Mouse (Mus musculus): ENCODE measurements around the gene Prkg1. TPM values are rescaled to one million over a fixed set of nuclear protein-coding genes. Genes with fewer than 3 reads are reported as not detected.
"Not testable (repeated sequence)": the region's sequence is repeated elsewhere in the genome, so short reads cannot be mapped to it uniquely, and the experiment has no call there.

Gene Prkg1
- polyA plus RNA-seq, 1 experiment from 2014 or later: 9.1 TPM

DNA sequence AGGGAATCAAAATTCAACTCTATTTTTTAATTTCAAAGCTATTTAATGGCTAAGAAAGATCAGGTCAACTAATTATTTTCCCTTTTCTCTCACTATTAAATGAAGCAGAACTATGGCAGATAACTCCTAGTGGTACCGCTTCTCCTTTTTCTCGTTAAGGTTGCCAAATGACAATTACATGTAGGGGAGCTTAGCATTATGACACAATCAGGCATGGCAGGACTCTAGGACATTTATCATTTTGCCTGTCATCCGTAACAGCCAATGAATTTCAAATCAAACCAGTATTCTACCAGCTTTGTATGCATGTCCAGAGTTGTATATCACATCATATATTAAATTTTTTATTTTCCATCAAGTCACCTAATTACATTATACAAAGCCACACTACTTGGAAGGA, 536.4 kb downstream of the Prkg1 start:
- ATAC-seq: no peak
- 91% methylated on average over 3 of the region's 3 CpGs for WGBS

DNA sequence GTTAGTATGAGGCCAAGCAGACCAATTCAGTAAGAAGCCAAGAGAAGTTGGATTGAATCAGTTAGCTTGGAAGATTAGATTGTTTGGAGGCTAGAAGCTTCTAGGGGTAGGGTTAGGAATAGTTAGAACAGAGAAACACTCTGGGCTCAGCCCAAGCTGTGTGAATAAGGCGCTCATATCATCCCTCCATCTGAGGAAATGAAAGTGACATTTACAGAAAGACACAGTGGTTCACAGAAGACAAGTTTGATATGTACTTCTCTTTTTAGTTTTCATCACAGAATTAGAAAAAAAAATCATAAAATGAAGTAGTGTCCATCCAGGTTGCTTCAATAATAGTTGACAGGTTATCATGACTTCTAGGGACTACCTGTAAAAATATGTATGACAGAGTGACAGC, 541.4 kb downstream of the Prkg1 start:
- no peak for ATAC-seq
- H3K4me2 ChIP-seq (replicated peaks): no peak overlapping the region
- no peak overlapping the region for H3K27ac ChIP-seq
- no peak overlapping the region for H3K9ac ChIP-seq
- no peaks in the 10 kb centered on the region for H3K27me3 ChIP-seq (replicated peaks)
- no peaks in the 10 kb centered on the region for H3K36me3 ChIP-seq
- no peak overlapping the region for H3K4me3 ChIP-seq (replicated peaks)
- WGBS: 91% methylated on average over 1 of the region's 1 CpGs
- H3K4me1 ChIP-seq (replicated peaks): no peaks in the 10 kb centered on the region
- H3K9me3 ChIP-seq: no peaks in the 10 kb centered on the region

More for the DNA sequence above, 536.4 kb downstream of the Prkg1 start:
- no peak overlapping the region for H3K27ac ChIP-seq
- no peaks in the 10 kb centered on the region for H3K36me3 ChIP-seq
- no peaks in the 10 kb centered on the region for H3K9me3 ChIP-seq
- no peak overlapping the region for H3K9ac ChIP-seq
- H3K4me1 ChIP-seq (replicated peaks): no peaks in the 10 kb centered on the region
- no peak overlapping the region for H3K4me3 ChIP-seq (replicated peaks)
- H3K4me2 ChIP-seq (replicated peaks): no peak overlapping the region
- H3K27me3 ChIP-seq (replicated peaks): no peaks in the 10 kb centered on the region

DNA sequence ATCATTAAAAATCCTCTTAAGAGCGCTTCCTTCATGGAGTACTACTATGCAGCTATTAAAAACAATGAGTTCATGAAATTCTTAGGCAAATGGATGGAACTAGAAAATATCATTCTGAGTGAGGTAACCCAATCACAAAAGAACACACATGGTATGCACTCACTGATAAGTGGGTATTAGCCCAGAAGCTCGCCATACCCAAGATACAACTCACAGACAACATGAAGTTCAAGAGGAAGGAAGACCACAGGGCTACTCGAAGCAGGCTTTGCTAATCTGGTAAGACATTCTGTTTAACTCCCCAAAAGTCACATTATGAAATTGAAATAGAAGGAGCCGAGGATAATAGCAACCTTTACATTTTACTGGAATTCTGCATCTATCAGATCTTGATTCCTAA, 545.6 kb downstream of the Prkg1 start:
- 75% methylated on average over 4 of the region's 4 CpGs for WGBS
- H3K27me3 ChIP-seq (replicated peaks); H3K36me3 ChIP-seq; H3K4me1 ChIP-seq (replicated peaks); ATAC-seq; H3K9me3 ChIP-seq; H3K4me3 ChIP-seq (replicated peaks); H3K27ac ChIP-seq; H3K9ac ChIP-seq; H3K4me2 ChIP-seq (replicated peaks): not testable (repeated sequence)

DNA sequence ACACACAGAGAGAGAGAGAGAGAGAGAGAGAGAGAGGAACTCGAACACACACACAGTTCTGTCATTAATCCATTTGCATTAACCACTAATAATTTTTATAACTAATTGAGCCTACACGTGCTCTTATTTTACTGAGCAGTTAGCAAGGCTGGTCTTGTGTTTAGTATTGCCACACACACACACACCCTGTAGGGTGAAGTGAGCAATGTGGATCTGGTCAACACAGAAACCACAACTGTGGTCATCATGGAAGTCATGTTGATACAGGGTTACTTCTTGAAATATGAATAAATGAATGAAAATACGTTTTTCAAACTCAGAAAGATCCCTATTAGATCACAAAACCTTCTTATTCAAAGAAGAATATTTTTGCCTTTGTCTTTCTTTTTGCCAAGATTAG, 554.0 kb downstream of the Prkg1 start:
- WGBS: 61% methylated on average over 3 of the region's 3 CpGs
- Histone ChIP-seq H3K4me1 (replicated peaks) (no peaks in the 10 kb centered on the region), H3K4me3 (replicated peaks) (no peak overlapping the region), H3K36me3 (no peaks in the 10 kb centered on the region), H3K9me3 (no peaks in the 10 kb centered on the region), H3K27me3 (replicated peaks) (no peaks in the 10 kb centered on the region), H3K27ac (no peak overlapping the region), H3K4me2 (replicated peaks) (no peak overlapping the region), H3K9ac (no peak overlapping the region)
- ATAC-seq: no peak

GRCm38 (mm10) chr19:31210449-31210848, 554.4 kb downstream of the Prkg1 start:
- Histone ChIP-seq H3K9ac (no peak overlapping the region), H3K36me3 (no peaks in the 10 kb centered on the region), H3K4me3 (replicated peaks) (no peak overlapping the region), H3K27me3 (replicated peaks) (no peaks in the 10 kb centered on the region), H3K4me1 (replicated peaks) (no peaks in the 10 kb centered on the region), H3K27ac (no peak overlapping the region), H3K4me2 (replicated peaks) (no peak overlapping the region), H3K9me3 (no peaks in the 10 kb centered on the region)
- ATAC-seq: no peak
- WGBS: 35% methylated on average over 2 of the region's 2 CpGs

GRCm38 (mm10) chr19:31199583-31199982, 565.2 kb downstream of the Prkg1 start:
- Histone ChIP-seq H3K4me3 (replicated peaks) (no peak overlapping the region), H3K27me3 (replicated peaks) (no peaks in the 10 kb centered on the region), H3K4me1 (replicated peaks) (no peaks in the 10 kb centered on the region), H3K9me3 (no peaks in the 10 kb centered on the region), H3K9ac (no peak overlapping the region), H3K4me2 (replicated peaks) (no peak overlapping the region), H3K36me3 (no peaks in the 10 kb centered on the region), H3K27ac (no peak overlapping the region)
- ATAC-seq: no peak
- 35% methylated on average over 5 of the region's 5 CpGs for WGBS

GRCm38 (mm10) chr19:31198461-31198860, 566.4 kb downstream of the Prkg1 start:
- 73% methylated on average over 4 of the region's 4 CpGs for WGBS
- H3K27me3 ChIP-seq (replicated peaks): no peaks in the 10 kb centered on the region
- ATAC-seq: no peak
- H3K4me1 ChIP-seq (replicated peaks): no peaks in the 10 kb centered on the region
- H3K36me3 ChIP-seq: no peaks in the 10 kb centered on the region
- no peak overlapping the region for H3K27ac ChIP-seq
- no peak overlapping the region for H3K4me2 ChIP-seq (replicated peaks)
- H3K4me3 ChIP-seq (replicated peaks): no peak overlapping the region
- no peak overlapping the region for H3K9ac ChIP-seq
- no peaks in the 10 kb centered on the region for H3K9me3 ChIP-seq

GRCm38 (mm10) chr19:31197076-31197475, 567.8 kb downstream of the Prkg1 start:
- Histone ChIP-seq H3K4me2 (replicated peaks) (no peak overlapping the region), H3K4me1 (replicated peaks) (no peaks in the 10 kb centered on the region), H3K9me3 (no peaks in the 10 kb centered on the region), H3K27me3 (replicated peaks) (no peaks in the 10 kb centered on the region), H3K36me3 (no peaks in the 10 kb centered on the region), H3K9ac (no peak overlapping the region), H3K4me3 (replicated peaks) (no peak overlapping the region), H3K27ac (no peak overlapping the region)
- ATAC-seq: no peak
- 92% methylated on average over 6 of the region's 6 CpGs for WGBS

DNA sequence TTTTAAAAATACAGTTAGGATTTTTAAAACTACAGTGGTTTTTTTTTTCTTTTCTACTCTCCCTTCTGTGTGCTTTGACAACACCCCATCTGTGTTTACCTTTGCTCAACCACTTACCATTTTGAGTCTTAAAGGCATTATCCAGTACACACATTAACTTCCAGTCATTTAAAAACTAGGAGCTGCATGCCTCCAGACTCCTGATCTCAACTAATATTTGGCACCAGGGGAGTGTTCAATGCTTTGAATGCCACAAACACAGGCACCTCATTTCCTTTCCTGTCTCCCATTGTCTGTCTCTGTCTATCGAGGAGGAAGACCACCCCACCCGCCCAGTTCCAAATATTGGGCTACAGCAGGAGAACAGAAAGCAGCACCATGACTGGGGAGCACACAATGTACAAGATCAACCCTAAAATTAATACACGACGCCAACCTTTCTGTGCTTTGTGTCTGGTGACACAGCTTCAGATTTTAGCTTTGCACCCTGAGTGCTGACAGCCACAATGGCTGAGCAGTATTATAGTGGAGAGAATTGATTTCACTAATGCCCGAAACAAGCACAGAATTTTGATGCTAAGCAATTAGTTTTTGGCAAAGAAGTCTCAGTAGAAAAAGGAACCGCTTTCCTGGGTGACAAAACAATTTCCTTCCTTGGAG, 576.1 kb downstream of the Prkg1 start:
- Histone ChIP-seq H3K9ac (no peak overlapping the region), H3K27ac (no peak overlapping the region), H3K4me3 (replicated peaks) (no peak overlapping the region), H3K27me3 (replicated peaks) (no peaks in the 10 kb centered on the region), H3K36me3 (no peaks in the 10 kb centered on the region), H3K4me1 (replicated peaks) (no peaks in the 10 kb centered on the region), H3K9me3 (no peaks in the 10 kb centered on the region), H3K4me2 (replicated peaks) (no peak overlapping the region)
- ATAC-seq: no peak
- WGBS: 87% methylated on average over 6 of the region's 6 CpGs

DNA sequence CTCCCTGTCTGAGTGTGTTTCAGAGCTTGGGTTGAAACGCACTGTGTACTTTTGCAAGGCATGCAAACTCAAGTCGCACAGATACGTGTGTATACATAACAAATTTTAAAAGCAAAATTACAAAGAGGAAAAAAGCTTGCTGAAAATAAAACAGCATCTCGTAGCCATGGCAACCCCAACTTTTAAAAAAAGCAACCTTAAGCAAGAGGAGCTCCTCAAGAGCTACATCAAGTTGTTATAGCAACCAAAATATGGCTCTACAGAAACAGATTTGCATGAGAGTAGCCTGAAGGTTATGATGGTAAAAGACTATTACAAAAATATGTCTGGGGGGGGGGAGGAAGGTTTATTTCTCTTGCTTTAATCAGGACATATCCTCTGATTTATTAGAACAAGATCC, 584.1 kb downstream of the Prkg1 start:
- H3K27ac ChIP-seq: no peak overlapping the region
- H3K9ac ChIP-seq: no peak overlapping the region
- ATAC-seq: no peak
- H3K27me3 ChIP-seq (replicated peaks): no peaks in the 10 kb centered on the region
- H3K36me3 ChIP-seq: no peaks in the 10 kb centered on the region
- no peaks in the 10 kb centered on the region for H3K9me3 ChIP-seq
- H3K4me1 ChIP-seq (replicated peaks): no peaks in the 10 kb centered on the region
- H3K4me2 ChIP-seq (replicated peaks): no peak overlapping the region
- H3K4me3 ChIP-seq (replicated peaks): no peak overlapping the region
- WGBS: 85% methylated on average over 4 of the region's 4 CpGs

DNA sequence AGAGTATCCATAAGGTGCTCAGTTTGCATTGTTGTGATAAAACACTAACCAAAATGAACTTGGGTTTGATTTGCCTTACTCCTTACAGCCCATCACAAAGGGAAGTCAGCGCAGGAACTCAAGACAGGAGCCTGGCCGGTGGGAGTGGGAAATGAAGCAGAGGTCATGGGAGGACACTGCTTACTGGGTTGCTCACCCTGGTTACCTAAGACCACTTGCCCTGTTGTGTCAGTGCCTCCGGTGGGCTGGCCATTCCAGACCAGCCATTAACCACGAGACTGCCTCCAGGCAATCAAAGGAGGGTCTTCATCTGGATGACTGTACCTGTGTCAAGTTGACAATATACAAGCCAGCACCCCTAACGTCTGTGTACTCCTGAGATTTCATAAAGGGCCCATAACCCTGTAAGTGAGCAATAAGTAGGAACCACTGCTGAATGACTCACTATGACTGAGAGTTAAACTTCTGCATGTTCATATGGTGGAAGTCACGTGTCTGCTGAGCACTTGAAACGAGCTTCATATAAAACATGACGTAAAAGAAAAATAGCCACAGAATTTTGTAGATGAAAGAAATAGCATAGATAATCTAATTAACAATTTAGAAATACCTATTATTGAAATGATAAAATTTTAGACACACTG, 587.4 kb downstream of the Prkg1 start:
- Histone ChIP-seq H3K9ac (no peak overlapping the region), H3K4me3 (replicated peaks) (no peak overlapping the region), H3K36me3 (no peaks in the 10 kb centered on the region), H3K27ac (no peak overlapping the region), H3K9me3 (no peaks in the 10 kb centered on the region), H3K4me1 (replicated peaks) (no peaks in the 10 kb centered on the region), H3K27me3 (replicated peaks) (no peaks in the 10 kb centered on the region), H3K4me2 (replicated peaks) (no peak overlapping the region)
- 82% methylated on average over 8 of the region's 8 CpGs for WGBS
- ATAC-seq: no peak

DNA sequence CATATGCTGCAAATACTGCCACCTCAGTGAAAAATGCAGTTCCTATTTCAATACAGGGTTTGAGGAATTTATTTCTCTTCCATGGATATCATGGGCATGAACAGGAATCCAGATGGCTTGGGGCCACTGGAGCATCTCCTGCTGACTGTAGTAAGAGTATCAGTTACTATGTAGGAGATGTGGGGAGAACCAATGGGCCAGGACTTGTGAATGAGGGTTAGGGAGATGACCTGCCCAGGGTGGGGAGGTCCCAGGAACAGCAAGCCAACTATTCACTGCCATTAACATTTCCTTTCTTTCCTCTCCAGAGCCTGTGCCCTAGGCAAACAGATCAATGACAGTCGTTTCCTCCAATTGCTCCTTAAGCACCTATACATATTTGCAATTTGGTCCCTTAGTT, 593.8 kb downstream of the Prkg1 start:
- Histone ChIP-seq H3K9ac (no peak overlapping the region), H3K4me1 (replicated peaks) (no peaks in the 10 kb centered on the region), H3K27ac (no peak overlapping the region), H3K4me2 (replicated peaks) (no peak overlapping the region), H3K9me3 (no peaks in the 10 kb centered on the region), H3K36me3 (no peaks in the 10 kb centered on the region), H3K27me3 (replicated peaks) (no peaks in the 10 kb centered on the region), H3K4me3 (replicated peaks) (no peak overlapping the region)
- no peak for ATAC-seq
- WGBS: 53% methylated on average over 1 of the region's 1 CpGs

DNA sequence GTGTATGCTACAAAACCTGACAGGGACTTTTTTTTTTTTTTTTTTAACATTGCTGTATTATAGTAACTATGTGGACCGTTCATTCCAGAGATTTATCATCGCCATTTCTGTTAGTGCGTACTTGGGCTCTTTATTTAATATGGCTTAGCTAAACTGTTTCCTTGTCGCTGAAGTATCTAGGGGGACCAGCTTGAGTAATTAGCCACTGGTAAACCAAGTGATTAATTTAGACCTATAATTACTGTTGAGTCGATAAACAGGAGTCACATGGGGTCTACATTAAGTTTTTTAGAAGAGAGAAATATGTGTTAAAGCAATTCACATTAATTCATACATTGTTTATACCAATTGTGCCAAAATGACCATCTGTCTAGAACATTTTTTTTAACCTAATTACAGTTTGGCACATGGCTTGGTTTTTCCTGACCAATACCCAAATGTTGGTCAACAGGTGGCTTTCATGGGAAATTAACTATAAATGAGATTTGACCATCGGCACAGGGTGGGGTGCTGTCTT, 605.8 kb downstream of the Prkg1 start:
- Histone ChIP-seq H3K27me3 (replicated peaks) (no peaks in the 10 kb centered on the region), H3K4me3 (replicated peaks) (no peak overlapping the region), H3K9ac (no peak overlapping the region), H3K4me2 (replicated peaks) (no peak overlapping the region), H3K4me1 (replicated peaks) (no peaks in the 10 kb centered on the region), H3K9me3 (no peaks in the 10 kb centered on the region), H3K27ac (no peak overlapping the region), H3K36me3 (no peaks in the 10 kb centered on the region)
- WGBS: 72% methylated on average over 6 of the region's 6 CpGs
- no peak for ATAC-seq

Measured in intestine, embryonic 15.5 days (tissue).